Mouse (Mus musculus): ENCODE results near the gene Map3k3. TPM values are rescaled to one million over a fixed set of nuclear protein-coding genes. Genes with fewer than 3 reads are reported as not detected.
A peak's percentile ranks its signal among the peaks of the same experiment; 100 is the strongest.

Map3k3 gene
- polyA plus RNA-seq (2016; fragmentation: Nextera tagmentation; extraction: Ambion mirVana), result 27.3 and 35.1 TPM in 2 replicates

- Histone ChIP-seq H3K27ac (peak within 1 kb of the TSS; percentile 99), H3K27me3 (no peaks in the 10 kb centered on the region), H3K9ac (replicated peaks) (peak within 1 kb of the TSS; percentile 92), H3K9me3 (no peaks in the 10 kb centered on the region), H3K36me3 (no peaks in the 10 kb centered on the region), H3K4me3 (replicated peaks) (peak within 1 kb of the TSS; percentile 98), H3K4me2 (peak within 1 kb of the TSS; percentile 64), H3K4me1 (replicated peaks) (peaks cover 16% of the 10 kb centered on the region)
- ATAC-seq (ENCODE audit: insufficient number of reproducible peaks, insufficient read depth, low FRiP score, low TSS enrichment, low read depth), result peak; percentile 100
- WGBS, result 1% methylated on average over 69 of the region's 69 CpGs
Observed at GRCm38 (mm10) chr11:106083708-106084701, at the start of gene Map3k3. Gene Map3k3, plus strand, starts transcription at chr11:106084613.

- Histone ChIP-seq H3K9ac (replicated peaks) (no peak overlapping the region), H3K36me3 (no peaks in the 10 kb centered on the region), H3K4me3 (replicated peaks) (no peak overlapping the region), H3K27me3 (no peaks in the 10 kb centered on the region), H3K4me2 (no peak overlapping the region), H3K4me1 (replicated peaks) (peaks cover 24% of the 10 kb centered on the region), H3K9me3 (no peaks in the 10 kb centered on the region), H3K27ac (no peak overlapping the region)
- 87% methylated on average over 9 of the region's 9 CpGs for WGBS
- ATAC-seq (ENCODE audit: insufficient number of reproducible peaks, insufficient read depth, low FRiP score, low TSS enrichment, low read depth), result no peak
Observed at GRCm38 (mm10) chr11:106034986-106035385, 49.4 kb upstream of the Map3k3 start.

- H3K9ac ChIP-seq (replicated peaks), result peak within 1 kb of the TSS; percentile 89
- H3K36me3 ChIP-seq, result 0 out of 2 replicates have a peak, but pooled peaks cover 3% of the 10 kb centered on the region
- H3K4me2 ChIP-seq, result peak within 1 kb of the TSS; percentile 93
- WGBS, result under 1% methylated on average over 66 of the region's 66 CpGs
- peak within 1 kb of the TSS; percentile 98 for H3K4me3 ChIP-seq (replicated peaks)
- H3K9me3 ChIP-seq, result no peaks in the 10 kb centered on the region
- peak; percentile 99 for ATAC-seq (ENCODE audit: insufficient number of reproducible peaks, insufficient read depth, low FRiP score, low TSS enrichment, low read depth)
- peaks cover 24% of the 10 kb centered on the region for H3K4me1 ChIP-seq (replicated peaks)
- peak within 1 kb of the TSS; percentile 93 for H3K27ac ChIP-seq
- H3K27me3 ChIP-seq, result no peaks in the 10 kb centered on the region
Observed at GRCm38 (mm10) chr11:106036548-106037417, 47.6 kb upstream of the Map3k3 start, which contains the start of gene Dcaf7. Gene Dcaf7, plus strand, starts transcription at chr11:106036872.

GRCm38 (mm10) chr11:106037418-106037751 is 47.0 kb upstream of the Map3k3 start:
- Histone ChIP-seq H3K4me1 (replicated peaks) (peaks cover 24% of the 10 kb centered on the region), H3K9me3 (no peaks in the 10 kb centered on the region), H3K27ac (peak overlapping the region; percentile 93; the same call in 1 of the 2 replicates), H3K4me3 (replicated peaks) (peak overlapping the region; percentile 98), H3K27me3 (no peaks in the 10 kb centered on the region), H3K9ac (replicated peaks) (peak overlapping the region; percentile 89), H3K36me3 (0 out of 2 replicates have a peak, but pooled peaks cover 3% of the 10 kb centered on the region), H3K4me2 (peak overlapping the region; percentile 93)
- ATAC-seq (ENCODE audit: insufficient number of reproducible peaks, insufficient read depth, low FRiP score, low TSS enrichment, low read depth), result no peak
- under 1% methylated on average over 13 of the region's 13 CpGs for WGBS

GRCm38 (mm10) chr11:106044349-106044748 is 40.1 kb upstream of the Map3k3 start:
- no peak overlapping the region for H3K27ac ChIP-seq
- H3K4me2 ChIP-seq, result no peak overlapping the region
- H3K36me3 ChIP-seq, result peaks cover 35% of the 10 kb centered on the region
- no peaks in the 10 kb centered on the region for H3K4me1 ChIP-seq (replicated peaks)
- H3K4me3 ChIP-seq (replicated peaks), result no peak overlapping the region
- H3K9ac ChIP-seq (replicated peaks), result no peak overlapping the region
- H3K9me3 ChIP-seq, result no peaks in the 10 kb centered on the region
- H3K27me3 ChIP-seq, result no peaks in the 10 kb centered on the region
- ATAC-seq (ENCODE audit: insufficient number of reproducible peaks, insufficient read depth, low FRiP score, low TSS enrichment, low read depth), result no peak

GRCm38 (mm10) chr11:106045256-106045655 is 39.2 kb upstream of the Map3k3 start:
- Histone ChIP-seq H3K4me1 (replicated peaks) (no peaks in the 10 kb centered on the region), H3K9ac (replicated peaks) (no peak overlapping the region), H3K9me3 (no peaks in the 10 kb centered on the region), H3K4me2 (no peak overlapping the region), H3K27ac (no peak overlapping the region), H3K36me3 (peaks cover 44% of the 10 kb centered on the region), H3K27me3 (no peaks in the 10 kb centered on the region), H3K4me3 (replicated peaks) (no peak overlapping the region)
- no peak for ATAC-seq (ENCODE audit: insufficient number of reproducible peaks, insufficient read depth, low FRiP score, low TSS enrichment, low read depth)
- WGBS, result 81% methylated on average over 1 of the region's 1 CpGs

GRCm38 (mm10) chr11:106045780-106046179 is 38.6 kb upstream of the Map3k3 start:
- Histone ChIP-seq H3K9ac (replicated peaks) (no peak overlapping the region), H3K4me1 (replicated peaks) (no peaks in the 10 kb centered on the region), H3K4me2 (no peak overlapping the region), H3K4me3 (replicated peaks) (no peak overlapping the region), H3K36me3 (peaks cover 47% of the 10 kb centered on the region), H3K9me3 (no peaks in the 10 kb centered on the region), H3K27ac (no peak overlapping the region), H3K27me3 (no peaks in the 10 kb centered on the region)
- 95% methylated on average over 3 of the region's 3 CpGs for WGBS
- ATAC-seq (ENCODE audit: insufficient number of reproducible peaks, insufficient read depth, low FRiP score, low TSS enrichment, low read depth), result no peak

GRCm38 (mm10) chr11:106046584-106046983 is 37.8 kb upstream of the Map3k3 start:
- no peak overlapping the region for H3K27ac ChIP-seq
- WGBS, result 87% methylated on average over 9 of the region's 9 CpGs
- H3K9ac ChIP-seq (replicated peaks), result no peak overlapping the region
- H3K4me1 ChIP-seq (replicated peaks), result no peaks in the 10 kb centered on the region
- no peak for ATAC-seq (ENCODE audit: insufficient number of reproducible peaks, insufficient read depth, low FRiP score, low TSS enrichment, low read depth)
- no peaks in the 10 kb centered on the region for H3K27me3 ChIP-seq
- H3K4me3 ChIP-seq (replicated peaks), result no peak overlapping the region
- no peaks in the 10 kb centered on the region for H3K9me3 ChIP-seq
- no peak overlapping the region for H3K4me2 ChIP-seq
- peaks cover 54% of the 10 kb centered on the region for H3K36me3 ChIP-seq

- no peaks in the 10 kb centered on the region for H3K27me3 ChIP-seq
- WGBS, result 96% methylated on average over 2 of the region's 2 CpGs
- H3K4me2 ChIP-seq, result no peak overlapping the region
- H3K9me3 ChIP-seq, result no peaks in the 10 kb centered on the region
- H3K36me3 ChIP-seq, result peaks cover 100% of the 10 kb centered on the region
- H3K4me3 ChIP-seq (replicated peaks), result no peak overlapping the region
- H3K4me1 ChIP-seq (replicated peaks), result no peaks in the 10 kb centered on the region
- ATAC-seq (ENCODE audit: insufficient number of reproducible peaks, insufficient read depth, low FRiP score, low TSS enrichment, low read depth), result no peak
- H3K9ac ChIP-seq (replicated peaks), result no peak overlapping the region
- H3K27ac ChIP-seq, result no peak overlapping the region
Observed at GRCm38 (mm10) chr11:106053921-106054320, 30.5 kb upstream of the Map3k3 start.

- H3K4me3 ChIP-seq (replicated peaks), result no peak overlapping the region
- WGBS, result 97% methylated on average over 8 of the region's 8 CpGs
- H3K36me3 ChIP-seq, result peaks cover 100% of the 10 kb centered on the region
- H3K4me2 ChIP-seq, result no peak overlapping the region
- no peak overlapping the region for H3K27ac ChIP-seq
- H3K9me3 ChIP-seq, result no peaks in the 10 kb centered on the region
- H3K4me1 ChIP-seq (replicated peaks), result no peaks in the 10 kb centered on the region
- no peaks in the 10 kb centered on the region for H3K27me3 ChIP-seq
- no peak overlapping the region for H3K9ac ChIP-seq (replicated peaks)
- no peak for ATAC-seq (ENCODE audit: insufficient number of reproducible peaks, insufficient read depth, low FRiP score, low TSS enrichment, low read depth)
Observed at GRCm38 (mm10) chr11:106054600-106054999, 29.8 kb upstream of the Map3k3 start.

GRCm38 (mm10) chr11:106055341-106055740 is 29.1 kb upstream of the Map3k3 start:
- H3K4me1 ChIP-seq (replicated peaks), result no peaks in the 10 kb centered on the region
- 91% methylated on average over 6 of the region's 6 CpGs for WGBS
- H3K9ac ChIP-seq (replicated peaks), result no peak overlapping the region
- H3K4me3 ChIP-seq (replicated peaks), result no peak overlapping the region
- no peak for ATAC-seq (ENCODE audit: insufficient number of reproducible peaks, insufficient read depth, low FRiP score, low TSS enrichment, low read depth)
- H3K36me3 ChIP-seq, result peaks cover 99% of the 10 kb centered on the region
- H3K4me2 ChIP-seq, result no peak overlapping the region
- H3K27me3 ChIP-seq, result no peaks in the 10 kb centered on the region
- H3K27ac ChIP-seq, result no peak overlapping the region
- no peaks in the 10 kb centered on the region for H3K9me3 ChIP-seq
